Mouse (Mus musculus) thymus, adult 2 months (tissue): ENCODE results near the gene Rxylt1.

ENCODE experiments used
- CTCF ChIP-seq: fragments of 200-500 bp; IDR thresholded peaks from 2 replicates; pipeline ENCODE4 v1.5.1; 2012; ENCODE audit warnings: mild to moderate bottlenecking, control low read depth, low read length, moderate library complexity, borderline replicate concordance; ENCODE audit not compliant: control insufficient read depth, poor library complexity, insufficient read depth; ENCODE audit errors: extremely low read depth
- POLR2A ChIP-seq: fragments of 200-500 bp; IDR thresholded peaks from 2 replicates; pipeline ENCODE4 v1.6.1; 2012; ENCODE audit warnings: mild to moderate bottlenecking, low read length, control low read depth, moderate library complexity; ENCODE audit not compliant: control insufficient read depth, poor library complexity, insufficient read depth; ENCODE audit errors: extremely low read depth

- TF ChIP-seq POLR2A (no peak), CTCF (peak; percentile 67; the same call in 1 of the 2 replicates)
These were observed 42.6 kb downstream of the Rxylt1 start for GRCm38 (mm10) chr10:122054535-122054934.
